Comparison of ENCODE assay signal across 16 mouse cellular contexts in the genomic region with DNA sequence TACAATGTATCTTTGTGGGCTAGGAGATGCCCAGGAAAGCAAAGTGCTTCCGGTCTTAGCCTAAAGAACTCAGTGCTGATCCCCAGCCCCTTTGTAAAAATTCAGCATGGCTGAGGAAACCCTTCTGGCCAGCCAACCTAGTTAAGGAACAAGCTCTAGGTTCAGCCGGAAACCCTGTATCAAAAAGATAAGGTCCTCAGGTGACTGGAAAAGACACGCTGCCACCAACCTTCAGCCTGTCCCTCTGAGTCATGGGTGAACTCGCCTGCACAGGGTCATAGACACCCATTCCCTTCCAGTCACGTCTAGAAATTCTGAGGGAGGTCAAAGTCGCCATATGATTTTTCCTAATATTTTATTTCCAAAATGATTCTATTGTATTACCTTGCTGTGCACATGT.
"Had no signal": no experiment of that assay in that cellular context is flagged by ENCODE, and none has a peak within 500 bp of the region (broad histone marks: within the 10 kb centered on the region; RNA-seq: fewer than 3 reads in every experiment).

No protein-coding gene starts in this region.

- H3K9me3 ChIP-seq: neural tube, embryonic 12.5 days; neural tube, embryonic 13.5 days; neural tube, embryonic 15.5 days; stomach, embryonic 15.5 days had no signal

- H3K4me3 ChIP-seq: neural tube, embryonic 12.5 days; neural tube, embryonic 13.5 days; neural tube, embryonic 15.5 days; stomach, embryonic 15.5 days had no signal

- H3K36me3 ChIP-seq: neural tube, embryonic 12.5 days; neural tube, embryonic 13.5 days; neural tube, embryonic 15.5 days; stomach, embryonic 15.5 days had no signal

- H3K9ac ChIP-seq: neural tube, embryonic 12.5 days; neural tube, embryonic 13.5 days; neural tube, embryonic 15.5 days; stomach, embryonic 15.5 days had no signal

- H3K27ac ChIP-seq: neural tube, embryonic 12.5 days; neural tube, embryonic 13.5 days; neural tube, embryonic 15.5 days; stomach, embryonic 15.5 days had no signal

- DNase-seq: retina, postnatal 1 day; right cerebral cortex, adult 18-20 months; right cerebral cortex, postnatal 14 days; right cerebral cortex, postnatal 25 days; right cerebral cortex, postnatal 4 days; spleen, adult 18-20 months; thymus, adult 18-20 months; thymus, adult 2 months; thymus, postnatal 14 days; thymus, postnatal 25 days; thymus, postnatal 36 days; thymus, postnatal 4 days had no signal

- H3K4me1 ChIP-seq: neural tube, embryonic 12.5 days; neural tube, embryonic 13.5 days; neural tube, embryonic 15.5 days; stomach, embryonic 15.5 days had no signal

- H3K27me3 ChIP-seq: neural tube, embryonic 12.5 days; neural tube, embryonic 13.5 days; neural tube, embryonic 15.5 days; stomach, embryonic 15.5 days had no signal

- H3K4me2 ChIP-seq: neural tube, embryonic 12.5 days; neural tube, embryonic 13.5 days; neural tube, embryonic 15.5 days; stomach, embryonic 15.5 days had no signal
